Mouse (Mus musculus): Measurements from ENCODE around the gene Sipa1.

- TF ChIP-seq CTCF (IDR thresholded peaks at IDR 0.05; ENCODE audit: low read depth) = no peak
- no peak for TF ChIP-seq EP300 (optimal IDR thresholded peaks at IDR 0.05)
Observed at GRCm38 (mm10) chr19:5710068-5710467, 46.6 kb upstream of the Sipa1 start.

All from stomach, postnatal 0 days (tissue).